In the genomic region with DNA sequence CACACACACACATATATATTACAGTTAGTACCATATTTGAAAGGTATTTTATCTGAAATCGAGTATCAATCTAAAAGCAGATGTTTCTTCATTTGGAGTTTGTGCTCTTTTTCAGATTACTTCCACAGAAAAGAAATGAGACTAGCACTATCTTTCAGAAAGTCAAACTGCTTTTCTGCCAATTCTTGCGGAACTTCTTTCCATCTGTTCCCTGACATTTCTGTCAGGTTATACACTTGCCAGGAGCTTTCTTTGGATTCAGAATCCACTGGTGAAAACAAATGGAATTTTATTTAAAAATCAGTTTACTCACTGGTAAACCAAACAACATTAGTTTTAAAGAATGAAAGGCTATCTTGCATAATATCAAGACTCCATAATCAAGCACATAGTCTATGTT, we compare ENCODE assay signal across 26 mouse cellular contexts.
DNase-seq lines count a peak whose midpoint lies in the region; ATAC-seq and TF ChIP-seq lines count a peak whose summit lies in the region.
"Had no signal": no experiment of that assay in that cellular context is flagged by ENCODE, and none has a peak within 500 bp of the region (broad histone marks: within the 10 kb centered on the region; RNA-seq: fewer than 3 reads in every experiment).

No protein-coding gene starts in this region.

- H3K9ac ChIP-seq in forebrain, embryonic 14.5 days (ENCODE audit: low read length): no peak overlapping the region
- H3K9ac ChIP-seq: embryonic facial prominence, embryonic 12.5 days; embryonic facial prominence, embryonic 15.5 days; forebrain, embryonic 15.5 days; hindbrain, embryonic 12.5 days; hindbrain, embryonic 15.5 days had no signal

- intact Hi-C loops in gastrocnemius, adult 2 months (cut with DNase I): no loop called here
- intact Hi-C loops in gastrocnemius, postnatal 14 days (cut with DNase I; ENCODE audit: low total_unique reads): no loop called here
- intact Hi-C loops in left cerebral cortex, adult 2 months (cut with DNase I): loop anchor here (5.0 to 10.0 kb wide), 2 partner anchors 49 to 162 kb away; no protein-coding TSS in a partner anchor
- intact Hi-C loops in left cerebral cortex, postnatal 4 days (cut with DNase I): no loop called here

- H3K9me3 ChIP-seq in forebrain, embryonic 14.5 days (replicated peaks; ENCODE audit: control insufficient read depth, low read length): no peaks in the 10 kb centered on the region
- no peaks in the 10 kb centered on the region for H3K9me3 ChIP-seq in forebrain, embryonic 10.5 days
- H3K9me3 ChIP-seq: embryonic facial prominence, embryonic 12.5 days; embryonic facial prominence, embryonic 15.5 days; forebrain, embryonic 15.5 days; G1E; hindbrain, embryonic 12.5 days; hindbrain, embryonic 15.5 days had no signal

- WGBS in forebrain, embryonic 14.5 days: 75% methylated on average over 2 of the region's 2 CpGs
- 93% methylated on average over 2 of the region's 2 CpGs for WGBS in forebrain, embryonic 10.5 days

- H3K4me3 ChIP-seq in forebrain, embryonic 14.5 days (ENCODE audit: low read depth, low read length): no peak overlapping the region
- H3K4me3 ChIP-seq in forebrain, embryonic 10.5 days: no peak overlapping the region
- no peak overlapping the region for H3K4me3 ChIP-seq in gastrocnemius, adult 2 months
- H3K4me3 ChIP-seq in left cerebral cortex, adult 2 months: no peak overlapping the region
- H3K4me3 ChIP-seq: embryonic facial prominence, embryonic 12.5 days; embryonic facial prominence, embryonic 15.5 days; erythroblast, embryonic 14.5 days; forebrain, embryonic 15.5 days; hindbrain, embryonic 12.5 days; hindbrain, embryonic 15.5 days had no signal

- peaks cover 11% of the 10 kb centered on the region for H3K4me1 ChIP-seq in forebrain, embryonic 14.5 days (ENCODE audit: control insufficient read depth, insufficient read depth, low read length)
- peaks cover 24% of the 10 kb centered on the region; the same call in 1 of the 2 replicates for H3K4me1 ChIP-seq in forebrain, embryonic 10.5 days

- ATAC-seq in forebrain, embryonic 14.5 days: no peak
- ATAC-seq: forebrain, embryonic 15.5 days; intestine, postnatal 0 days; Patski had no signal

- no peaks in the 10 kb centered on the region for H3K36me3 ChIP-seq in forebrain, embryonic 14.5 days (ENCODE audit: control insufficient read depth, insufficient read depth, low read length)
- no peaks in the 10 kb centered on the region for H3K36me3 ChIP-seq in forebrain, embryonic 10.5 days (replicated peaks)
- H3K36me3 ChIP-seq: embryonic facial prominence, embryonic 12.5 days; embryonic facial prominence, embryonic 15.5 days; forebrain, embryonic 15.5 days; hindbrain, embryonic 12.5 days; hindbrain, embryonic 15.5 days had no signal

- H3K27me3 ChIP-seq in forebrain, embryonic 14.5 days (replicated peaks; ENCODE audit: control insufficient read depth, insufficient read depth, low read length): no peaks in the 10 kb centered on the region
- no peaks in the 10 kb centered on the region for H3K27me3 ChIP-seq in forebrain, embryonic 10.5 days (ENCODE audit: poor library complexity, severe bottlenecking)
- H3K27me3 ChIP-seq: CH12.LX; embryonic facial prominence, embryonic 12.5 days; embryonic facial prominence, embryonic 15.5 days; forebrain, embryonic 15.5 days; hindbrain, embryonic 12.5 days; hindbrain, embryonic 15.5 days; Patski had no signal

- no peak for TF ChIP-seq CTCF in gastrocnemius, adult 2 months (IDR thresholded peaks at IDR 0.05)
- TF ChIP-seq CTCF in left cerebral cortex, adult 2 months (IDR thresholded peaks at IDR 0.05): no peak

- DNase-seq in forebrain, embryonic 14.5 days (ENCODE audit: low spot score): peak; percentile 49
- DNase-seq in forebrain, embryonic 10.5 days (ENCODE audit: extremely low spot score, low spot score): no peak
- no peak for DNase-seq in gastrocnemius, adult 2 months
- DNase-seq in gastrocnemius, postnatal 14 days: no peak
- DNase-seq in left cerebral cortex, adult 2 months (ENCODE audit: extremely low spot score in 1 of 2, low spot score in 2 of 2): no peak
- no peak for DNase-seq in left cerebral cortex, postnatal 4 days
- no peak for DNase-seq in thymus, postnatal 10 days (ENCODE audit: low spot score in 2 of 2)
- DNase-seq: adrenal gland, postnatal 10 days; adrenal gland, postnatal 36 days; B cell, adult 2 months; cerebellum, adult 11-12 months; cerebellum, adult 8-10 months; cerebellum, postnatal 25 days; gastrocnemius, postnatal 10 days; heart, adult 11 months had no signal

- H3K27ac ChIP-seq in forebrain, embryonic 14.5 days (ENCODE audit: low read depth, low read length): no peak overlapping the region
- H3K27ac ChIP-seq in forebrain, embryonic 10.5 days: no peak overlapping the region
- peak overlapping the region; percentile 52; the same call in 1 of the 2 replicates for H3K27ac ChIP-seq in gastrocnemius, adult 2 months
- H3K27ac ChIP-seq in left cerebral cortex, adult 2 months: peak overlapping the region; percentile 5; the same call in 1 of the 2 replicates
- H3K27ac ChIP-seq: embryonic facial prominence, embryonic 12.5 days; embryonic facial prominence, embryonic 15.5 days; forebrain, embryonic 15.5 days; hindbrain, embryonic 12.5 days; hindbrain, embryonic 15.5 days had no signal

- no peak overlapping the region for H3K4me2 ChIP-seq in forebrain, embryonic 14.5 days (ENCODE audit: low read length)
- H3K4me2 ChIP-seq: embryonic facial prominence, embryonic 12.5 days; embryonic facial prominence, embryonic 15.5 days; forebrain, embryonic 15.5 days; heart, embryonic 11.5 days; hindbrain, embryonic 12.5 days; hindbrain, embryonic 15.5 days had no signal

Comparison
In these comparisons a context has a peak if more than half of its experiments do, and no peak if none do; other contexts are left out.
1. H3K27ac ChIP-seq: peak in gastrocnemius, adult 2 months (single experiment) and left cerebral cortex, adult 2 months (single experiment); none in forebrain, embryonic 14.5 days (single experiment) and forebrain, embryonic 10.5 days (single experiment).